Mouse (Mus musculus): ENCODE measurements at regions not wholly inside any gene's neighbourhood (a gene's known extent, or its start where the extent isn't known, plus 50 kb on each side); places are given as distances from the start of the nearest gene placed in this dataset.

DNA sequence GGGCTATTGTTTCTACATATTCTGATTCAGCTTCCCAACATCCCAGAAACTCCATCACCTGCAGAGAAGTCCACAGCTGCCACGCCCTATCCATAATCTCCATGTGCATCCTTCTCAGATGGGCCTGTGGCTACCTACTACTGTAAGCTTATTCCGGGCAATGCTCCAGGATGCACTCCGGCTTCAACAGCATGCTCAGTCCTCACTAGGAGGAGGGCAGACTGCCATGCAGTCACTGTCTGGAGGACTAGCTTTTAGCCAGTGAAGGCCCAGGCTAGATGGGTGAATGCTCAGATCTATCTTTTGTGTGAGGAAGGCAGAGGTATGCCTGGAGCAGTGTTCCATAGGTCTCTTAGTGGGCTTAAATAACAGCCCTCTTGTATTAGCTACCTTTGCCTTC lies 124.7 kb downstream of the Gm19935 start:
- TF ChIP-seq CTCF (IDR thresholded peaks at IDR 0.05; ENCODE audit: insufficient read depth, low read length) (no peak), POLR2A (IDR thresholded peaks at IDR 0.05; ENCODE audit: borderline replicate concordance, extremely low read depth, low read depth, low read length) (no peak)

Measured in lung, adult 2 months (tissue).